In the genomic region with DNA sequence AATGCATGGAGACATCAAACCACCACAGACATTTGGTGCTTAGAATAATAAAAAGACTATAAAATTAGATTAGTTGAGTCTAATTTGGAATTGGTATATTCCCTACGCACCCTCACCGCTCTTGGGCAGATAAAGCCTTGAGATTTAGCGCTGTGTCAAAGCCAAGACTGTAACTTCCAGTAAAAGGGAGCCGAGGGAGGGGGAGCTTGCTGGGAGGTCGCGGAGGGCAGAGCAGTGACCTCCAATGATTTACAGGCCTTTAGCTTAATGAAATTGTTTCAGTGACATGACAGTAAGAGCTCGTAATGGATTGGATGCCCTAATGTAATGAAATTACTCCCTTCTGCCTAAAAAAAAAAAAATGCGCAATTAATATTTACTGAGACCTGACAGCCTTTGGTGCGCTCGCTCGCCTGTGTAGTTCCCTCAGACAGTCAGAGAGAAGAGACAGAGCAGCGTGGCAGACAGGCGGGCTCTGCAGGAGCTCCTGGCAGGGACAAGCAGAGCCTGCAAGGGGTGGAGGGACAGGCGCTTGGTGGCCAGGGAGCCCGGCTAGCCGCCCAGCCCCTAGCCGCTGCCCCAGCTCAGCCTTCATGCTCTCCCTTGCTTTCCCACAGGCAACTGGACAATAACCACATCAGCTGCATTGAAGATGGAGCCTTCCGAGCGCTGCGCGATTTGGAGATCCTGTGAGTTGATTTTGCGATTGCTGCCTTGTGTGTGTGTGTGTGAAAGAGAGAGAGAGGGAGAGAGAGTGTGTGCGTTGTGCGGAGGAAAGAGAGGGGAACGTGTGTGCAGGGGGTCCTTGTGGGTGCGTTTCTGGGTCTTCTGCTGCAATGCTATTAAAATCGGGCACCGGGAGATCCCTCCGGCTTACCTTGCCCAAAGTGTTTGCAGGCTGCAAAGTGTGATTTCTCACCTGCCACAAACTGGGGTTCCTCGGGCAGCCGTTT, we compare ENCODE assay signal across 7 mouse cellular contexts.
A peak's percentile ranks its signal among the peaks of the same experiment; 100 is the strongest.
DNase-seq lines count a peak whose midpoint lies in the region; ATAC-seq and TF ChIP-seq lines count a peak whose summit lies in the region.

No protein-coding gene starts in this region.

- intact Hi-C loops in heart, postnatal 10 days (cut with DNase I), result no loop called here

- no peak for ATAC-seq in liver, embryonic 12.5 days
- no peak for ATAC-seq in liver, postnatal 0 days
- ATAC-seq in midbrain, embryonic 16.5 days, result peak; percentile 80
- no peak for ATAC-seq in megakaryocyte-erythroid progenitor cell, adult 5-6 weeks (replicated peaks; ENCODE audit: low FRiP score, low TSS enrichment, poor library complexity, severe bottlenecking)

- WGBS in liver, embryonic 12.5 days (ENCODE audit: insufficient replicate concordance), result 46% methylated on average over 31 of the region's 31 CpGs
- WGBS in liver, postnatal 0 days (ENCODE audit: insufficient replicate concordance), result 51% methylated on average over 31 of the region's 31 CpGs
- 27% methylated on average over 31 of the region's 31 CpGs for WGBS in midbrain, embryonic 16.5 days

- H3K4me1 ChIP-seq in liver, embryonic 12.5 days, result no peaks in the 10 kb centered on the region
- no peaks in the 10 kb centered on the region for H3K4me1 ChIP-seq in liver, postnatal 0 days (ENCODE audit: insufficient read depth)
- H3K4me1 ChIP-seq in midbrain, embryonic 16.5 days (ENCODE audit: control insufficient read depth, insufficient read depth, low read length), result peaks cover 3% of the 10 kb centered on the region; the same call in 1 of the 2 replicates

- peaks cover 41% of the 10 kb centered on the region for H3K27me3 ChIP-seq in liver, embryonic 12.5 days (replicated peaks)
- H3K27me3 ChIP-seq in liver, postnatal 0 days (ENCODE audit: insufficient read depth, low read length), result peaks cover 11% of the 10 kb centered on the region; the same call in 1 of the 2 replicates
- peaks cover 3% of the 10 kb centered on the region; the same call in 1 of the 2 replicates for H3K27me3 ChIP-seq in midbrain, embryonic 16.5 days (ENCODE audit: control insufficient read depth, insufficient read depth, low read depth, low read length)

- DNase-seq in liver, postnatal 0 days, result no peak
- peak; percentile 65 to 77 for DNase-seq in cerebellum, postnatal 25 days
- DNase-seq in heart, postnatal 10 days, result peak; percentile 9 to 15
- no peak for DNase-seq in layer of hippocampus, postnatal 25 days (ENCODE audit: extremely low spot score in 1 of 2, low spot score in 1 of 2)

- H3K4me3 ChIP-seq in liver, embryonic 12.5 days, result no peak overlapping the region
- no peak overlapping the region for H3K4me3 ChIP-seq in liver, postnatal 0 days (ENCODE audit: low read depth, low read length)
- peak overlapping the region; percentile 40 for H3K4me3 ChIP-seq in midbrain, embryonic 16.5 days (ENCODE audit: low read depth, low read length)

- H3K4me2 ChIP-seq in liver, embryonic 12.5 days, result 0 out of 2 replicates have a peak overlapping the region, but pooled peaks have one; percentile 14
- no peak overlapping the region for H3K4me2 ChIP-seq in liver, postnatal 0 days (ENCODE audit: low read depth, low read length)
- peak overlapping the region; percentile 64 for H3K4me2 ChIP-seq in midbrain, embryonic 16.5 days (ENCODE audit: low read length)

- no peak for TF ChIP-seq EP300 in liver, postnatal 0 days (IDR thresholded peaks at IDR 0.05; ENCODE audit: low read depth)

- no peaks in the 10 kb centered on the region for H3K36me3 ChIP-seq in liver, embryonic 12.5 days
- H3K36me3 ChIP-seq in liver, postnatal 0 days (replicated peaks; ENCODE audit: insufficient read depth, low read length), result no peaks in the 10 kb centered on the region
- no peaks in the 10 kb centered on the region for H3K36me3 ChIP-seq in midbrain, embryonic 16.5 days (ENCODE audit: control insufficient read depth, insufficient read depth, low read length)

- H3K9me3 ChIP-seq in liver, embryonic 12.5 days (replicated peaks), result no peaks in the 10 kb centered on the region
- H3K9me3 ChIP-seq in liver, postnatal 0 days (ENCODE audit: low read length), result no peaks in the 10 kb centered on the region
- H3K9me3 ChIP-seq in midbrain, embryonic 16.5 days (replicated peaks; ENCODE audit: control insufficient read depth, low read length, poor library complexity, severe bottlenecking), result no peaks in the 10 kb centered on the region

- no peak for TF ChIP-seq CTCF in liver, postnatal 0 days (IDR thresholded peaks at IDR 0.05; ENCODE audit: low read depth)

- no peak overlapping the region for H3K9ac ChIP-seq in liver, embryonic 12.5 days
- H3K9ac ChIP-seq in liver, postnatal 0 days (replicated peaks), result no peak overlapping the region
- H3K9ac ChIP-seq in midbrain, embryonic 16.5 days (ENCODE audit: low read depth, low read length), result peak overlapping the region; percentile 65

- no peak overlapping the region for H3K27ac ChIP-seq in liver, embryonic 12.5 days
- H3K27ac ChIP-seq in liver, postnatal 0 days (ENCODE audit: low read depth), result no peak overlapping the region
- H3K27ac ChIP-seq in midbrain, embryonic 16.5 days (ENCODE audit: low read length), result peak overlapping the region; percentile 53

Comparison
In these comparisons a context has a peak if more than half of its experiments do, and no peak if none do; other contexts are left out.
1. DNase-seq: peak in cerebellum, postnatal 25 days (2 of 2) and heart, postnatal 10 days (2 of 2); none in liver, postnatal 0 days (single experiment) and layer of hippocampus, postnatal 25 days (0 of 2).